In the genomic region with DNA sequence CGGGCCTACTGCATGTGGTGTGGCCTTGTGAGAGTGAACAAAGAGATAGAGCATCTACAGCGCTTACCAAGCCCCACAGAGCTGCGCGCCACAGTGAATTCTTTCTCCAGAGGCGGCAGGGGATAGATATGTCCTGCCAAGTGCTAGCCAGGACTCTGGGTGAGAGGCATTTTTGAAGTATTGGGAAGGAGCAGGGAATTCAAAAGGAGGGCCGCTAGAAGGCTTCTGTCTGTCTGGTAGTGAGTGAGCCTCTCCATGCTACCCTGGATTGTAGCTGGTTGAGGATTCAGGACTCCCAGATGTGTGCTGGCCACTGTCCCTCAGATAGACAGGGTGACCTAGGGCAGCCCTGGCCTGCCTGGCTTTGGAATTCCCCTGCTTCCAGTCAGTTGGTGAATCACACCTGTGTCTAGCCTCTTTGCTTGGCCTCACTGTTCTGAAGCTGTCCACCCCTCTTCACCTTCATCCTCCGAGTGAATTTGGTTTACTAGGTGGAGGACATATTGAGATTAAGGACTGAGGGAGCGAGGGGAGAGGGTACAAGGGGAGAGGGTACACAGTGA, we compare ENCODE assay signal across 10 mouse cellular contexts. TPM values are rescaled to one million over a fixed set of nuclear protein-coding genes. Genes with fewer than 3 reads are reported as not detected.
DNase-seq lines count a peak whose midpoint lies in the region; ATAC-seq and TF ChIP-seq lines count a peak whose summit lies in the region.
"Had no signal": no experiment of that assay in that cellular context is flagged by ENCODE, and none has a peak within 500 bp of the region (broad histone marks: within the 10 kb centered on the region; RNA-seq: fewer than 3 reads in every experiment).

No protein-coding gene starts in this region.

- no peak overlapping the region for H3K4me3 ChIP-seq in heart, adult 2 months
- peak overlapping the region; percentile 29 for H3K4me3 ChIP-seq in megakaryocyte, embryonic 14.5 days (replicated peaks)
- no peak overlapping the region for H3K4me3 ChIP-seq in intestine, embryonic 15.5 days (replicated peaks)
- no peak overlapping the region for H3K4me3 ChIP-seq in small intestine, adult 2 months (ENCODE audit: low read depth, low read length)

- no peaks in the 10 kb centered on the region for H3K36me3 ChIP-seq in heart, adult 2 months (ENCODE audit: control insufficient read depth, insufficient read depth, low read length)
- peaks cover 2% of the 10 kb centered on the region for H3K36me3 ChIP-seq in megakaryocyte, embryonic 14.5 days (replicated peaks; ENCODE audit: low read length)
- H3K36me3 ChIP-seq in intestine, embryonic 15.5 days, result no peaks in the 10 kb centered on the region
- H3K36me3 ChIP-seq in small intestine, adult 2 months (ENCODE audit: control insufficient read depth, insufficient read depth, low read length), result peaks cover 2% of the 10 kb centered on the region; the same call in 1 of the 2 replicates
- H3K36me3 ChIP-seq: embryonic facial prominence, embryonic 13.5 days had no signal

- DNase-seq in heart, adult 2 months, result no peak
- no peak for DNase-seq in heart, postnatal 4 days
- no peak for DNase-seq in cerebellum, adult 11-12 months
- no peak for DNase-seq in left cerebral cortex, postnatal 14 days (ENCODE audit: low spot score in 2 of 2)
- DNase-seq: lung, adult 2 months had no signal

- TF ChIP-seq CTCF in heart, adult 2 months (IDR thresholded peaks at IDR 0.05), result no peak
- no peak for TF ChIP-seq CTCF in small intestine, adult 2 months (IDR thresholded peaks at IDR 0.05; ENCODE audit: extremely low read depth, insufficient read length, insufficient replicate concordance, low read depth, low read length)

- no peak for ATAC-seq in megakaryocyte, adult 5-6 weeks (ENCODE audit: poor library complexity, severe bottlenecking)
- no peak for ATAC-seq in intestine, embryonic 15.5 days

- H3K27ac ChIP-seq in heart, adult 2 months, result peak overlapping the region; percentile 95
- peak overlapping the region; percentile 4 for H3K27ac ChIP-seq in intestine, embryonic 15.5 days
- peak overlapping the region; percentile 56 for H3K27ac ChIP-seq in small intestine, adult 2 months (ENCODE audit: insufficient read depth, low read depth, low read length)
- H3K27ac ChIP-seq: embryonic facial prominence, embryonic 13.5 days had no signal

- peak overlapping the region; percentile 6; the same call in 1 of the 2 replicates for H3K9ac ChIP-seq in heart, adult 2 months (ENCODE audit: low read depth, low read length)
- 0 out of 2 replicates have a peak overlapping the region, but pooled peaks have one; percentile 9 for H3K9ac ChIP-seq in intestine, embryonic 15.5 days
- H3K9ac ChIP-seq: embryonic facial prominence, embryonic 13.5 days had no signal

- 0 out of 2 replicates have a peak, but pooled peaks cover 1% of the 10 kb centered on the region for H3K79me2 ChIP-seq in heart, adult 2 months (replicated peaks; ENCODE audit: control insufficient read depth, insufficient read depth, low read length)

- WGBS in heart, adult 2 months, result 68% methylated on average over 8 of the region's 8 CpGs
- WGBS in intestine, embryonic 15.5 days, result 72% methylated on average over 8 of the region's 8 CpGs
- WGBS in small intestine, adult 2 months, result 79% methylated on average over 8 of the region's 8 CpGs

- H3K4me1 ChIP-seq in heart, adult 2 months (ENCODE audit: control insufficient read depth, insufficient read depth, low read length), result peaks cover 8% of the 10 kb centered on the region
- peaks cover 77% of the 10 kb centered on the region for H3K4me1 ChIP-seq in megakaryocyte, embryonic 14.5 days
- peaks cover 35% of the 10 kb centered on the region for H3K4me1 ChIP-seq in intestine, embryonic 15.5 days (replicated peaks)
- peaks cover 16% of the 10 kb centered on the region for H3K4me1 ChIP-seq in small intestine, adult 2 months (ENCODE audit: control insufficient read depth, insufficient read depth, insufficient read length, low read length)

- H3K27me3 ChIP-seq in heart, adult 2 months (ENCODE audit: control insufficient read depth, insufficient read depth, low read length), result no peaks in the 10 kb centered on the region
- H3K27me3 ChIP-seq in megakaryocyte, embryonic 14.5 days (replicated peaks), result peaks cover 43% of the 10 kb centered on the region
- H3K27me3 ChIP-seq in intestine, embryonic 15.5 days (replicated peaks), result no peaks in the 10 kb centered on the region
- H3K27me3 ChIP-seq in small intestine, adult 2 months (ENCODE audit: control insufficient read depth, insufficient read depth, low read length), result no peaks in the 10 kb centered on the region

- TF ChIP-seq EP300 in heart, adult 2 months (IDR thresholded peaks at IDR 0.05; ENCODE audit: insufficient read depth, low read depth, low read length), result no peak

- 0 out of 2 replicates have a peak overlapping the region, but pooled peaks have one; percentile 83 for H3K4me2 ChIP-seq in intestine, embryonic 15.5 days (replicated peaks)

- H3K9me3 ChIP-seq in megakaryocyte, embryonic 14.5 days, result peaks cover 3% of the 10 kb centered on the region; the same call in 1 of the 2 replicates
- no peaks in the 10 kb centered on the region for H3K9me3 ChIP-seq in intestine, embryonic 15.5 days
- H3K9me3 ChIP-seq: embryonic facial prominence, embryonic 13.5 days had no signal

- intact Hi-C loops in heart, adult 2 months (cut with DNase I), result no loop called here
- intact Hi-C loops in left cerebral cortex, postnatal 14 days (cut with DNase I), result no loop called here

- no peak for TF ChIP-seq POLR2A in heart, adult 2 months (IDR thresholded peaks at IDR 0.05; ENCODE audit: insufficient read depth, low read depth, low read length)
- no peak for TF ChIP-seq POLR2A in small intestine, adult 2 months (IDR thresholded peaks at IDR 0.05; ENCODE audit: low read depth, low read length)

RNA-seq across cellular contexts. Expression of gene Plekhg3, which starts 6.0 kb away (rescaled TPM):
- total RNA-seq in heart, adult 2 months (2021), result 10 to 100 TPM; 11.6 to 13.6 TPM
- polyA plus RNA-seq in heart, adult 2 months (2012; rRNA removed), result 12.9 and 16.8 TPM in 2 replicates
- total RNA-seq in heart, postnatal 4 days (2021), result 10 to 100 TPM; 29.5 TPM
- 2.2 and 4.4 TPM in 2 replicates for polyA plus RNA-seq in megakaryocyte, embryonic 14.5 days (2012; ENCODE audit: insufficient read depth, low replicate concordance)
- 40.4 and 44.3 TPM in 2 replicates for total RNA-seq in megakaryocyte, adult 5-6 weeks (2015)
- 46.6 and 50.5 TPM in 2 replicates for total RNA-seq in megakaryocyte, adult 5-6 weeks (2017)
- polyA plus RNA-seq in intestine, embryonic 15.5 days (2015; fragmentation: Nextera tagmentation; extraction: Ambion mirVana), result 9.5 and 11.2 TPM in 2 replicates
- 12.3 and 16.9 TPM in 2 replicates for polyA plus RNA-seq in small intestine, adult 2 months (2012; rRNA removed)
- 1 to 10 TPM; 7.0 to 9.7 TPM for total RNA-seq in left cerebral cortex, postnatal 14 days (2021)

Comparison
In these comparisons a context has a peak if more than half of its experiments do, and no peak if none do; other contexts are left out.
1. H3K27ac ChIP-seq: peak in every context shown above with its lines; median percentile 95 in heart, adult 2 months; 56 in small intestine, adult 2 months; 4 in intestine, embryonic 15.5 days.